Mouse (Mus musculus): ENCODE measurements at regions not wholly inside any gene's neighbourhood (a gene's known extent, or its start where the extent isn't known, plus 50 kb on each side); places are given as distances from the start of the nearest gene placed in this dataset.

- DNase-seq = no peak
Measured at GRCm38 (mm10) chr4:33696969-33697368, 227.4 kb upstream of the Cnr1 start.

- DNase-seq = peak; percentile 28
Measured at GRCm38 (mm10) chr4:33702028-33702666, 222.2 kb upstream of the Cnr1 start.

- no peak for DNase-seq
Measured at GRCm38 (mm10) chr4:33705722-33706121, 218.7 kb upstream of the Cnr1 start.

GRCm38 (mm10) chr4:33706785-33707184, 217.6 kb upstream of the Cnr1 start:
- peak; percentile 18 for DNase-seq

- DNase-seq = no peak
Measured at GRCm38 (mm10) chr4:33716475-33717117, 207.8 kb upstream of the Cnr1 start.

GRCm38 (mm10) chr4:33720972-33721371, 203.4 kb upstream of the Cnr1 start:
- no peak for DNase-seq

- DNase-seq = no peak
Measured at GRCm38 (mm10) chr4:33721971-33722370, 202.4 kb upstream of the Cnr1 start.

GRCm38 (mm10) chr4:33731837-33732236, 192.6 kb upstream of the Cnr1 start:
- DNase-seq = no peak

GRCm38 (mm10) chr4:33734923-33735322, 189.5 kb upstream of the Cnr1 start:
- DNase-seq = peak; percentile 74

- peak; percentile 19 for DNase-seq
Measured at GRCm38 (mm10) chr4:33735442-33735966, 188.9 kb upstream of the Cnr1 start.

GRCm38 (mm10) chr4:33736061-33736701, 188.2 kb upstream of the Cnr1 start:
- peak; percentile 77 for DNase-seq

- DNase-seq = no peak
Measured at GRCm38 (mm10) chr4:33737337-33737736, 187.1 kb upstream of the Cnr1 start.

- DNase-seq = no peak
Measured at GRCm38 (mm10) chr4:33737859-33738417, 186.5 kb upstream of the Cnr1 start.

- no peak for DNase-seq
Measured at GRCm38 (mm10) chr4:33739211-33739904, 185.0 kb upstream of the Cnr1 start.

GRCm38 (mm10) chr4:33740982-33741381, 183.4 kb upstream of the Cnr1 start:
- DNase-seq = no peak

GRCm38 (mm10) chr4:33745180-33745579, 179.2 kb upstream of the Cnr1 start:
- DNase-seq = no peak

- DNase-seq = no peak
Measured at GRCm38 (mm10) chr4:33747316-33747895, 177.0 kb upstream of the Cnr1 start.

- no peak for DNase-seq
Measured at GRCm38 (mm10) chr4:33767721-33768120, 156.7 kb upstream of the Cnr1 start.

- DNase-seq = no peak
Measured at GRCm38 (mm10) chr4:33786027-33786426, 138.4 kb upstream of the Cnr1 start.

GRCm38 (mm10) chr4:33786958-33787357, 137.4 kb upstream of the Cnr1 start:
- no peak for DNase-seq

- DNase-seq = no peak
Measured at GRCm38 (mm10) chr4:33793398-33793797, 131.0 kb upstream of the Cnr1 start.

GRCm38 (mm10) chr4:33795461-33795860, 128.9 kb upstream of the Cnr1 start:
- DNase-seq = no peak

All from adrenal gland, postnatal 10 days (tissue).